Mouse (Mus musculus) T-helper 2 cell (primary cell): Measurements from ENCODE around the gene Wnt7b.

Source experiments
- in situ Hi-C: fragments of 300-600 bp; cut with MboI, MseI; formaldehyde crosslinking; loops from one replicate; pipeline ENCODE4 v1.15.1; 2025; ENCODE audit warnings: high pct_unique_total_duplicates

The Wnt7b gene

GRCm38 (mm10) chr15:85523173-85523991 lies 58.9 kb downstream of the Wnt7b start:
- in situ Hi-C loops = no loop called here

GRCm38 (mm10) chr15:85519438-85519837 lies 62.8 kb downstream of the Wnt7b start:
- in situ Hi-C loops = no loop called here

GRCm38 (mm10) chr15:85507370-85508014 lies 74.8 kb downstream of the Wnt7b start:
- in situ Hi-C loops = no loop called here

- in situ Hi-C loops = no loop called here
Observed at GRCm38 (mm10) chr15:85506680-85507079, 75.6 kb downstream of the Wnt7b start.

- in situ Hi-C loops = no loop called here
Observed at GRCm38 (mm10) chr15:85505118-85505925, 77.0 kb downstream of the Wnt7b start.

- in situ Hi-C loops = no loop called here
Observed at GRCm38 (mm10) chr15:85503127-85503526, 79.1 kb downstream of the Wnt7b start, which contains the start of gene 7530416G11Rik. TSS of gene 7530416G11Rik (minus strand) at chr15:85503227.

GRCm38 (mm10) chr15:85500267-85500666 lies 82.0 kb downstream of the Wnt7b start:
- in situ Hi-C loops = no loop called here

- in situ Hi-C loops = no loop called here
Observed at GRCm38 (mm10) chr15:85497981-85498475, 84.2 kb downstream of the Wnt7b start.

- in situ Hi-C loops = no loop called here
Observed at GRCm38 (mm10) chr15:85497548-85497947, 84.7 kb downstream of the Wnt7b start.

GRCm38 (mm10) chr15:85494163-85494621 lies 88.1 kb downstream of the Wnt7b start:
- in situ Hi-C loops = loop anchor here (5.0 kb wide), 1 partner anchor 88 kb away; the partner anchor contains the start of gene Wnt7b

- in situ Hi-C loops = loop anchor here (5.0 kb wide), 1 partner anchor 93 kb away; the partner anchor contains the start of gene Wnt7b
Observed at GRCm38 (mm10) chr15:85489751-85490150, 92.5 kb downstream of the Wnt7b start.

- in situ Hi-C loops = no loop called here
Observed at GRCm38 (mm10) chr15:85488900-85489299, 93.4 kb downstream of the Wnt7b start.
